Mouse (Mus musculus): ENCODE data around the gene Mtfmt. TPM values are rescaled to one million over a fixed set of nuclear protein-coding genes. Genes with fewer than 3 reads are reported as not detected.

Gene Mtfmt
- 1.9 and 2.9 TPM in 2 replicates for polyA plus RNA-seq (2012; rRNA removed)

DNA sequence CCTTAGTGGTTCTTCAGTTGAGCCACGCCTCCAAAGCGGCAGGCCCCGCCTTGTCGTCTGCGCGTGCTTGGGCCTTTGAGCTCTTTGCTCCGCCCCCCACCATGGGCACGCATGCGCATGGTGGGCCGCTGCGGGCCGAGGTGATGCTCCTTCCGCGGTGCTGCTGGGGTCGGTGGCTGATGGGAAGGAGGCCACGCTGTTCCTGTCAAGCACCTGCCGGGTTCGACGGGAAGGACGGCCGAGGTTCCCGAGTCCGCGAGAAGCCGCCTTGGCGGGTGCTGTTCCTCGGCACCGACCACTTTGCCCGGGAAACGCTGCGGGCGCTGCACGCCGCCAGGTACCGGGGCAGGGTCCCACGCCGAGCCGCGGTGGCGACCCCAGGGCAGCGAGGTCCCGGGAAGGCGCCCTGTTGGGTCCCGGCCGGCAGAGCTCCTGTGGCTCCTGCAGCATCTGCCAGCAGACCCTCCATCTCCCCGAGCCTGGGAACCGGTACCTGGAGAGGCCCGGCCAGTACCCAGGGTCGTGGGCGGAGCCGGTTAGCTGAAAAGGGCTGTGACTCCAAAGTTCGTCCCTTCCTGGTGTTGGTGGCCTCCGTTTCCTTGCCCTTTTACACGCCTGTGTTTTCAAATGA lies at the start of gene Mtfmt:
Gene Mtfmt, plus strand, starts transcription at position 112 of the 631 bp plus-strand sequence.

DNA sequence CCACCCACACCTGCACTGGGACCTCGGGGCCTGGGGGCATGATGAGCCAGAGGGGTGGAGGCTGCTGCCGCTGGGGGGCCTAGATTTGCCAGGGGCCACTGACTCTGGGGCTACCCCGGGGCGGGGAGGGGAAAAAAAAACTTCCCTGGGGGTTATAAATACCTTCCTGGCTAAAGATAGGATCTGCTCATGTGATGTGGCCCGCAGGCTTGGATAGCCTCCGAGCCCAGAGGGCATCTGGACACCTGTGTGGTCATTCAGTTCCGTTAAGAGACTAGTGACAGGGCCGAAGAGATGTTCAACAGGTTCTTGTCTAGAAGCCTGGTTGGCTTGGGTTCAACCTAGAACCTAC lies 44.0 kb upstream of the Mtfmt start, which contains the start of gene Kbtbd13:
Gene Kbtbd13, minus strand, starts transcription at position 40 of the 352 bp plus-strand sequence.

DNA sequence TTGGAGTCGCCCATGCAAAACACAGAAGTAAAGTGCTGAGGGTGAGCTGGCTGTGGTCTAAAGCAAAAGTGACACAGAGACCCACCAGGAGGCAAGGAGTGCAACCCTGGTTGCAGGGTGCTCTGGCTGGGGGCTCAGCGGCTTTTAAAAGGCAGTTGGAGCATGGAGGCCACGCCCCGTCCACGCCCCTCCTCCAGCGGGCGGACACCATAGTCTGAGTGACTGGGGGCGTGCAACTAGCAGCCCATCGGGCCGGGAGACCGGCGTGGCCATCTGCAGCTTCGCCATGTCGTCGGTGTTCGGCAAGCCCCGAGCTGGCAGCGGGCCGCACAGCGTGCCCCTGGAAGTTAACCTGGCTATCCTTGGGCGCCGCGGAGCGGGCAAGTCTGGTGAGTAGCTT lies 37.3 kb upstream of the Mtfmt start, which contains the start of gene Rasl12:
Gene Rasl12, plus strand, starts transcription at position 228 of the 400 bp plus-strand sequence.

GRCm38 (mm10) chr9:65422760-65423501 lies 12.7 kb upstream of the Mtfmt start, which contains the start of gene Slc51b:
Gene Slc51b, minus strand, starts transcription at chr9:65422955.

GRCm38 (mm10) chr9:65460732-65461442 lies 25.3 kb downstream of the Mtfmt start, which contains the start of gene Spg21:
Gene Spg21, plus strand, starts transcription at chr9:65460947.

Other genes starting within 250 kb of the Mtfmt start
- 5.7 and 11.1 TPM in 2 replicates for gene Parp16, start 240.4 kb upstream of the Mtfmt start, polyA plus RNA-seq (2012; rRNA removed)
- 4.9 and 6.3 TPM in 2 replicates for gene Cilp, start 170.6 kb upstream of the Mtfmt start, polyA plus RNA-seq (2012; rRNA removed)
- gene Clpx, start 141.5 kb upstream of the Mtfmt start, polyA plus RNA-seq (2012; rRNA removed) = 5.0 and 5.6 TPM in 2 replicates
- 5.3 and 10.1 TPM in 2 replicates for gene Pdcd7, start 89.7 kb upstream of the Mtfmt start, polyA plus RNA-seq (2012; rRNA removed)
- 0.10 and 0.16 TPM in 2 replicates for gene Ubap1l, start 74.7 kb upstream of the Mtfmt start, polyA plus RNA-seq (2012; rRNA removed)
- 0.22 and 0.25 TPM in 2 replicates for gene Kbtbd13, start 44.1 kb upstream of the Mtfmt start, polyA plus RNA-seq (2012; rRNA removed)
- gene Rasl12, start 37.3 kb upstream of the Mtfmt start, polyA plus RNA-seq (2012; rRNA removed) = 7.5 and 8.4 TPM in 2 replicates
- not detected in 2 replicates for gene Slc51b, start 12.8 kb upstream of the Mtfmt start, polyA plus RNA-seq (2012; rRNA removed)
- gene Spg21, start 25.2 kb downstream of the Mtfmt start, polyA plus RNA-seq (2012; rRNA removed) = 3.8 and 5.6 TPM in 2 replicates
- gene Ankdd1a, start 84.4 kb downstream of the Mtfmt start, polyA plus RNA-seq (2012; rRNA removed) = 0.05 and 0.16 TPM in 2 replicates
- 8.1 and 9.6 TPM in 2 replicates for gene Plekho2, start 144.3 kb downstream of the Mtfmt start, polyA plus RNA-seq (2012; rRNA removed)
- gene Pif1, start 151.4 kb downstream of the Mtfmt start, polyA plus RNA-seq (2012; rRNA removed) = 1.0 TPM in 2 replicates
- gene Rbpms2, start 193.9 kb downstream of the Mtfmt start, polyA plus RNA-seq (2012; rRNA removed) = 38.2 and 60.8 TPM in 2 replicates
- gene Oaz2, start 232.2 kb downstream of the Mtfmt start, polyA plus RNA-seq (2012; rRNA removed) = 37.9 and 72.6 TPM in 2 replicates

Data from stomach, adult 2 months (tissue).